Mouse (Mus musculus) urinary bladder, postnatal 25 days (tissue): ENCODE results near the gene Psmc5.
"Not testable (repeated sequence)": the region's sequence is repeated elsewhere in the genome, so short reads cannot be mapped to it uniquely, and the experiment has no call there.

Experiments used
- DNase-seq: peaks from one replicate; pipeline ENCODE4 v3.0.0; 2022; ENCODE audit warnings: low spot score

The Psmc5 gene

GRCm38 (mm10) chr11:106255685-106256451 is at the start of gene Psmc5, which contains the start of gene Ftsj3:
Gene Psmc5 (plus strand): TSS chr11:106256154.
Gene Ftsj3 (minus strand): TSS chr11:106256079.
- peak; percentile 99 for DNase-seq

GRCm38 (mm10) chr11:106212771-106213170 is 43.2 kb upstream of the Psmc5 start:
- DNase-seq, result no peak

GRCm38 (mm10) chr11:106214856-106215255 is 41.1 kb upstream of the Psmc5 start:
- DNase-seq, result no peak

- DNase-seq, result no peak
These were observed 40.5 kb upstream of the Psmc5 start for GRCm38 (mm10) chr11:106215450-106215859.

GRCm38 (mm10) chr11:106215927-106216729 is 39.8 kb upstream of the Psmc5 start, which contains the start of gene Ccdc47:
Gene Ccdc47 (minus strand): TSS chr11:106216344.
- DNase-seq, result peak; percentile 77

GRCm38 (mm10) chr11:106216730-106217490 is 39.0 kb upstream of the Psmc5 start, which contains the start of gene Ddx42:
Gene Ddx42 (plus strand): TSS chr11:106216926.
- peak; percentile 78 for DNase-seq

- no peak for DNase-seq
These were observed 35.4 kb upstream of the Psmc5 start for GRCm38 (mm10) chr11:106220603-106221002.

- not testable (repeated sequence) for DNase-seq
These were observed 22.0 kb upstream of the Psmc5 start for GRCm38 (mm10) chr11:106233978-106234377.

GRCm38 (mm10) chr11:106246834-106247233 is 9.1 kb upstream of the Psmc5 start:
- no peak for DNase-seq

- no peak for DNase-seq
These were observed 6.6 kb upstream of the Psmc5 start for GRCm38 (mm10) chr11:106249326-106249725.

- DNase-seq, result no peak
These were observed 1.2 kb upstream of the Psmc5 start for GRCm38 (mm10) chr11:106254767-106255166.

- no peak for DNase-seq
These were observed 780 bp upstream of the Psmc5 start for GRCm38 (mm10) chr11:106255174-106255573.

- DNase-seq, result no peak
These were observed 821 bp downstream of the Psmc5 start for GRCm38 (mm10) chr11:106256775-106257174.

GRCm38 (mm10) chr11:106260826-106261450 is 5.0 kb downstream of the Psmc5 start:
- no peak for DNase-seq

- no peak for DNase-seq
These were observed 8.0 kb downstream of the Psmc5 start for GRCm38 (mm10) chr11:106263963-106264362.

- DNase-seq, result no peak
These were observed 9.0 kb downstream of the Psmc5 start for GRCm38 (mm10) chr11:106264988-106265387.

GRCm38 (mm10) chr11:106265570-106265969 is 9.6 kb downstream of the Psmc5 start:
- DNase-seq, result no peak

GRCm38 (mm10) chr11:106266431-106266830 is 10.5 kb downstream of the Psmc5 start:
- DNase-seq, result no peak

- peak; percentile 54 for DNase-seq
These were observed 11.4 kb downstream of the Psmc5 start for GRCm38 (mm10) chr11:106267311-106267852.

- DNase-seq, result no peak
These were observed 11.9 kb downstream of the Psmc5 start for GRCm38 (mm10) chr11:106267871-106268270.

- DNase-seq, result peak; percentile 74
These were observed 12.5 kb downstream of the Psmc5 start for GRCm38 (mm10) chr11:106268326-106269059.
